Mouse (Mus musculus): ENCODE measurements around the gene Lyrm9. TPM values are rescaled to one million over a fixed set of nuclear protein-coding genes. Genes with fewer than 3 reads are reported as not detected.

The Lyrm9 gene
- polyA plus RNA-seq (2017; shearing (Covaris generic)), result 29.2 TPM

DNA sequence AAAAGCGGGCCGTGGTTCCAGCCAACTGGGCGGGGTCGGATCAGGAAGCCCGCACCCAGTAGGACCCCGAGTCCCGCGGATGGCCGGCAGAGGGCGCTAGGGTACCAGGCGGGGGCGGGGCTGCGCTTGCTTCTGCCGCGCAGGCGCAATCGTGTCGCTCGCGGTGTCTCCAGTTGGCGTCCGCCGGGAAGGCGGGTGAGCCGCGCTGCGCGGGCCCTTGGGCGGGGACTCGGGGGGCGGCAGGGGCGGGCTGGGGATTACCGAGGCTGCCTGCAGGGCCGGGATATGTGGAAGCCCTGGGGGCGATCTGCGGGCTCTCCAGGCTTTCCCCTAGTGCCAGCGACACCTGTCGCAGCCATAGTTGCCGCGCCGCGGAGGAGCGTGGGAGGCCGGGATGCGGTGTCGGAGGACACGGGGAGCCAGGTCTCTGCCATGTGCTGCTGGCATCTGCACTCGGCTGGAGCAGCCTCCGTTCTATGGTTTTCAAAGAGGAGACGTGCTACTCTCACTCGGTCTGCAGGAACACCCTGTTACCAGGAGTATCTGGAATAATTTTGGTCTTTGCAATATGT lies at the start of gene Lyrm9:
Gene Lyrm9, plus strand, starts transcription at position 143 of the 572 bp plus-strand sequence.

Other genes with a start within 250 kb of the Lyrm9 start
- 11.1 TPM for gene Nlk, start 129.2 kb upstream of the Lyrm9 start, polyA plus RNA-seq (2017; shearing (Covaris generic))
- gene Ccnq, start 74.9 kb upstream of the Lyrm9 start, polyA plus RNA-seq (2017; shearing (Covaris generic)), result 39.2 TPM
- not detected for gene Nos2, start 94.2 kb downstream of the Lyrm9 start, polyA plus RNA-seq (2017; shearing (Covaris generic))
- 328 TPM for gene Lgals9, start 158.4 kb downstream of the Lyrm9 start, polyA plus RNA-seq (2017; shearing (Covaris generic))